Mouse (Mus musculus): ENCODE data around the gene Celf2. TPM values are rescaled to one million over a fixed set of nuclear protein-coding genes. Genes with fewer than 3 reads are reported as not detected.
"Not testable (repeated sequence)": the region's sequence is repeated elsewhere in the genome, so short reads cannot be mapped to it uniquely, and the experiment has no call there.

The Celf2 gene
- total RNA-seq, 1 experiment, result 3.7 TPM

DNA sequence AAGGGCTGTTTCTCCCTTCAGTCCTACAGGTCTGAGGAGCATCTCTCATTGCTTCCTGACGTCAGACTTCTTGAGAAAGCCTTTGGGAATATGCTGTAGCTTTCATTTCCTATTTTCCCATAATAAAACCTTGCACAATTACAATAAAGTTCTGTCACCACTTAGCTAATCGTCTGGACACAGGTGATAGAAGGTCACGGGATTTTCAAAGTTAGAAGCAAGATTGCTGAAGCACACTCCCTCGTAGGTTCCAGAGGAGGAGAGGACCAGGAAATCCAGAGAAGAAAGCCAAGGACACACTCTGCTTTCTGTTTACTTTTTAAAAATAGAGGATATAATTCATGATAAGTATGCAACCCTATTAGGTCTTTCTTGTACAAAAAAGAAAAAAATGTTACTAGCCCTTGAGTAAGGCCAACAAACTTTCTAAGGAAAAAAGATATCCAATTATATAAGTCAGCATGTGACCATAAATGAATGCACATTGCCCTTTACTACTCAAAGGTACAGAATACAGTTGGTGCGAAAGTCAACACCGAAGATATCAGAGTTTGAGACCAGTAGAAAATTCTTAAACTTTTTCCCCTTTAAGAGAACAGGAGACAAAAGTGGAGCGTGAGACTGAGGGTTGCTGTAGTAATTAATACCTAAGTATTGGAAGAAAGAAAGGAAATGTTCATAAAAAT is 924.2 kb downstream of the Celf2 start:
- in situ Hi-C loops (cut with MboI; ENCODE audit: low sequenced_read_pairs in 2 of 2, unreplicated experiment in 2 of 2), result no loop called here

DNA sequence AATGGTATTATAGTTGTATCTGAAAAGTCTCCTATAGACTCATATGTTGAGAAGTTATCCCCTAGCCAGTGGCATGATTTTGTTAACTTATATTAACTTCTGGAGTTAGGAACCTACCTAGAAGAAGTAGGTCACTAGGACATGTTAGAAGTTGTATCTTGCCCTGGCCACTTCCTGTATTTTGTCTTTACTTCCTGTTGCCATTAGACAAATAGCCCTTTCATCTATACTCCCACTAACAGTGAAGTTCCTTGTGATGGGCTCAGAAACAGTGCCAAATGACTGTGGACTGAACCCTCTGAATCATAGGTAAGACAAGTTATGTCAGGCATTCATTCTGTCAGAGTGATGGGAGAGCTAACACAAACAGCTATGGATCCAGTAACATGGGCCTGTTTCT is 926.7 kb downstream of the Celf2 start:
- Histone ChIP-seq H3K4me1 (ENCODE audit: control insufficient read depth in 2 of 2, insufficient read depth in 2 of 2, low read length in 2 of 2, poor library complexity in 1 of 2) (no peaks in the 10 kb centered on the region), H3K27ac (ENCODE audit: insufficient read depth, low read depth, low read length, poor library complexity, severe bottlenecking) (no peak overlapping the region), H3K9ac (ENCODE audit: insufficient read depth, low read depth, low read length, poor library complexity, severe bottlenecking) (no peak overlapping the region), H3K36me3 (ENCODE audit: control insufficient read depth, insufficient read depth, low read length, poor library complexity, severe bottlenecking) (no peaks in the 10 kb centered on the region), H3K4me3 (ENCODE audit: insufficient read depth in 1 of 2, low read depth in 1 of 2, low read length in 2 of 2, poor library complexity in 1 of 2, severe bottlenecking in 1 of 2) (no peak overlapping the region), H3K9me3 (ENCODE audit: control insufficient read depth, insufficient read depth, low read depth, low read length) (no peaks in the 10 kb centered on the region)
- in situ Hi-C loops (cut with MboI; ENCODE audit: low sequenced_read_pairs in 2 of 2, unreplicated experiment in 2 of 2), result no loop called here
- TF ChIP-seq ZNF384 (IDR thresholded peaks at IDR 0.05; ENCODE audit: low read depth, low read length) (no peak), CHD2 (IDR thresholded peaks at IDR 0.05; ENCODE audit: low read depth, low read length) (no peak), HCFC1 (IDR thresholded peaks at IDR 0.05; ENCODE audit: borderline replicate concordance, insufficient read depth, low read length) (no peak), MAFK (IDR thresholded peaks at IDR 0.05; ENCODE audit: insufficient read depth, low read depth, low read length) (no peak), ZC3H11A (IDR thresholded peaks at IDR 0.05; ENCODE audit: borderline replicate concordance, low read depth, low read length) (no peak)
- no peak for DNase-seq (ENCODE audit: low read depth, low spot score)

More for the DNA sequence above, 924.2 kb downstream of the Celf2 start:
- Histone ChIP-seq H3K4me3 (ENCODE audit: insufficient read depth in 1 of 2, low read depth in 1 of 2, low read length in 2 of 2, poor library complexity in 1 of 2, severe bottlenecking in 1 of 2) (no peak overlapping the region), H3K4me1 (ENCODE audit: control insufficient read depth in 2 of 2, insufficient read depth in 2 of 2, low read length in 2 of 2, poor library complexity in 1 of 2) (no peaks in the 10 kb centered on the region), H3K9me3 (ENCODE audit: control insufficient read depth, insufficient read depth, low read depth, low read length) (no peaks in the 10 kb centered on the region), H3K36me3 (ENCODE audit: control insufficient read depth, insufficient read depth, low read length, poor library complexity, severe bottlenecking) (no peaks in the 10 kb centered on the region), H3K27ac (ENCODE audit: insufficient read depth, low read depth, low read length, poor library complexity, severe bottlenecking) (no peak overlapping the region), H3K9ac (ENCODE audit: insufficient read depth, low read depth, low read length, poor library complexity, severe bottlenecking) (no peak overlapping the region)
- no peak for DNase-seq (ENCODE audit: low read depth, low spot score)
- TF ChIP-seq HCFC1 (IDR thresholded peaks at IDR 0.05; ENCODE audit: borderline replicate concordance, insufficient read depth, low read length) (no peak), ZNF384 (IDR thresholded peaks at IDR 0.05; ENCODE audit: low read depth, low read length) (no peak), CHD2 (IDR thresholded peaks at IDR 0.05; ENCODE audit: low read depth, low read length) (no peak), MAFK (IDR thresholded peaks at IDR 0.05; ENCODE audit: insufficient read depth, low read depth, low read length) (no peak), ZC3H11A (IDR thresholded peaks at IDR 0.05; ENCODE audit: borderline replicate concordance, low read depth, low read length) (no peak)

DNA sequence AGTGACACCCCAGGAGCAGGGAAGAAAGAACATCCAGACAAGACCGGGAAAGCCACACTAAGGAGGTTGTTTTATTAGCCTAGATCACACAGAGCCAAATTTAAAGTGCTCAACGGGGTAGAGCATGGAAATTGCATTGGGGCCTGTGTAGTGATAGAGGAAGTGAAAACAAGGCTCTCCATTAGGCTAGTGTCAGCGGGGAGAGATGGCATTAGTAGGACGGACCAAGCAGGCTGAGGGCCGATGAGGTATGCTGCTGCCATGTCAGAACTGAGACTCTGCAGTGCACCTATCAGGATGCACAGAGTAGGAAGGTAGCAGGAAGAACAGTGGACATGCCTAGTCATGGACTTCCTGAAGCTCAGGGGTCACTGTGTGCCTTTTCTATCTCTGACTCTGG is 929.3 kb downstream of the Celf2 start:
- no peak for TF ChIP-seq HCFC1 (IDR thresholded peaks at IDR 0.05; ENCODE audit: borderline replicate concordance, insufficient read depth, low read length)
- no peak for TF ChIP-seq MAFK (IDR thresholded peaks at IDR 0.05; ENCODE audit: insufficient read depth, low read depth, low read length)
- no peak for TF ChIP-seq ZC3H11A (IDR thresholded peaks at IDR 0.05; ENCODE audit: borderline replicate concordance, low read depth, low read length)
- TF ChIP-seq ZNF384 (IDR thresholded peaks at IDR 0.05; ENCODE audit: low read depth, low read length), result no peak
- TF ChIP-seq CHD2 (IDR thresholded peaks at IDR 0.05; ENCODE audit: low read depth, low read length), result no peak
- no peak overlapping the region for H3K4me3 ChIP-seq (ENCODE audit: insufficient read depth in 1 of 2, low read depth in 1 of 2, low read length in 2 of 2, poor library complexity in 1 of 2, severe bottlenecking in 1 of 2)
- no peak for DNase-seq (ENCODE audit: low read depth, low spot score)
- no peaks in the 10 kb centered on the region for H3K36me3 ChIP-seq (ENCODE audit: control insufficient read depth, insufficient read depth, low read length, poor library complexity, severe bottlenecking)
- H3K4me1 ChIP-seq (ENCODE audit: control insufficient read depth in 2 of 2, insufficient read depth in 2 of 2, low read length in 2 of 2, poor library complexity in 1 of 2), result no peaks in the 10 kb centered on the region
- no peak overlapping the region for H3K27ac ChIP-seq (ENCODE audit: insufficient read depth, low read depth, low read length, poor library complexity, severe bottlenecking)
- H3K9me3 ChIP-seq (ENCODE audit: control insufficient read depth, insufficient read depth, low read depth, low read length), result no peaks in the 10 kb centered on the region
- in situ Hi-C loops (cut with MboI; ENCODE audit: low sequenced_read_pairs in 2 of 2, unreplicated experiment in 2 of 2), result no loop called here
- H3K9ac ChIP-seq (ENCODE audit: insufficient read depth, low read depth, low read length, poor library complexity, severe bottlenecking), result no peak overlapping the region

DNA sequence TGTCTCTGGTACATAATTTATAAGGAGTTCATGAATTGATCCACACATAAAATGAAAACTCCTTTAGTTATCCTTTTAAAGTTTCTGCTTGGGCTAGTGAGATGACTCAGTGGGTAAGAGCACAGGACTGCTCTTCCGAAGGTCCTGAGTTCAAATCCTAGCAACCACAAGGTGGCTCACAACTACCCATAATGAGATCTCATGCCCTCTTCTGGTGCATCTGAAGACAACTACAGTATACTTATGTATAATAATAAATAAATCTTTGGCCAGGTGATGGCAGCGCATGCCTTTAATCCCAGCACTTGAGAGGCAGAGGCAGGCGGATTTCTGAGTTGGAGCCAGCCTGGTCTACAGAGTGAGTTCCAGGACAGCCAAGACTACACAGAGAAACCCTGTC is 934.0 kb downstream of the Celf2 start:
- H3K4me1 ChIP-seq (ENCODE audit: control insufficient read depth in 2 of 2, insufficient read depth in 2 of 2, low read length in 2 of 2, poor library complexity in 1 of 2); H3K36me3 ChIP-seq (ENCODE audit: control insufficient read depth, insufficient read depth, low read length, poor library complexity, severe bottlenecking); H3K9me3 ChIP-seq (ENCODE audit: control insufficient read depth, insufficient read depth, low read depth, low read length); H3K27ac ChIP-seq (ENCODE audit: insufficient read depth, low read depth, low read length, poor library complexity, severe bottlenecking); H3K9ac ChIP-seq (ENCODE audit: insufficient read depth, low read depth, low read length, poor library complexity, severe bottlenecking); H3K4me3 ChIP-seq (ENCODE audit: insufficient read depth in 1 of 2, low read depth in 1 of 2, low read length in 2 of 2, poor library complexity in 1 of 2, severe bottlenecking in 1 of 2); DNase-seq (ENCODE audit: low read depth, low spot score); in situ Hi-C loops (cut with MboI; ENCODE audit: low sequenced_read_pairs in 2 of 2, unreplicated experiment in 2 of 2): not testable (repeated sequence)

DNA sequence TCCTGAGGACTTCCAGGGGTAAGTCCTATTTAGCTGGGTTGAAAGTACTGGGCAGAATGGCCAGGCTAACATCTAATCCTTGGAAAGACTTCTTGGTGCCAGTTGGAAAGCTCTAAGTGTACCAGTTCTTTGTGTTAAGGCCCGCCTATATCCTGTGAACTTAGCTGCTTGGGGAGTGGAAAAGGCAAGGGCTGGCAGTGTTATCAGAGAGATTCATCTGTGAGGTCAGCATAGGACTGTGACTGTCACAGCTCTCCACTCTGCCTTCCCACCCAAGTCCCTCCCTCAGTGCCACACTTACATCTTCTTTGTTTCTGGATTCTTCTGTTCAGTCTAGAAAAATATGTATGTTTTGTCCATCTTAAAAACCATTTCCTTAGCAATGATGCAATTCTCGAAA is 935.7 kb downstream of the Celf2 start:
- Histone ChIP-seq H3K27ac (ENCODE audit: insufficient read depth, low read depth, low read length, poor library complexity, severe bottlenecking) (no peak overlapping the region), H3K9me3 (ENCODE audit: control insufficient read depth, insufficient read depth, low read depth, low read length) (no peaks in the 10 kb centered on the region), H3K36me3 (ENCODE audit: control insufficient read depth, insufficient read depth, low read length, poor library complexity, severe bottlenecking) (no peaks in the 10 kb centered on the region), H3K4me1 (ENCODE audit: control insufficient read depth in 2 of 2, insufficient read depth in 2 of 2, low read length in 2 of 2, poor library complexity in 1 of 2) (no peaks in the 10 kb centered on the region), H3K9ac (ENCODE audit: insufficient read depth, low read depth, low read length, poor library complexity, severe bottlenecking) (no peak overlapping the region), H3K4me3 (ENCODE audit: insufficient read depth in 1 of 2, low read depth in 1 of 2, low read length in 2 of 2, poor library complexity in 1 of 2, severe bottlenecking in 1 of 2) (no peak overlapping the region)
- in situ Hi-C loops (cut with MboI; ENCODE audit: low sequenced_read_pairs in 2 of 2, unreplicated experiment in 2 of 2), result no loop called here
- DNase-seq (ENCODE audit: low read depth, low spot score), result no peak
- TF ChIP-seq ZNF384 (IDR thresholded peaks at IDR 0.05; ENCODE audit: low read depth, low read length) (no peak), HCFC1 (IDR thresholded peaks at IDR 0.05; ENCODE audit: borderline replicate concordance, insufficient read depth, low read length) (no peak), CHD2 (IDR thresholded peaks at IDR 0.05; ENCODE audit: low read depth, low read length) (no peak), MAFK (IDR thresholded peaks at IDR 0.05; ENCODE audit: insufficient read depth, low read depth, low read length) (no peak), ZC3H11A (IDR thresholded peaks at IDR 0.05; ENCODE audit: borderline replicate concordance, low read depth, low read length) (no peak)

All from ES-E14 (cell line).